Mouse (Mus musculus): Measurements from ENCODE around the gene Fam189b. TPM values are rescaled to one million over a fixed set of nuclear protein-coding genes. Genes with fewer than 3 reads are reported as not detected.

Fam189b gene
- polyA plus RNA-seq, 1 experiment from 2014 or later = 35.4 TPM

- H3K9ac ChIP-seq (ENCODE audit: low read depth, low read length) = no peak overlapping the region
- H3K9me3 ChIP-seq (ENCODE audit: control insufficient read depth, low read length) = no peaks in the 10 kb centered on the region
- ATAC-seq = no peak
- H3K27ac ChIP-seq (ENCODE audit: low read depth, low read length) = no peak overlapping the region
- peaks cover 29% of the 10 kb centered on the region for H3K4me1 ChIP-seq (ENCODE audit: control insufficient read depth, insufficient read depth, low read depth, low read length)
- no peak overlapping the region for H3K4me2 ChIP-seq (ENCODE audit: low read length)
- peaks cover 22% of the 10 kb centered on the region for H3K36me3 ChIP-seq (ENCODE audit: control insufficient read depth, insufficient read depth, low read length)
- no peaks in the 10 kb centered on the region for H3K27me3 ChIP-seq (replicated peaks; ENCODE audit: control insufficient read depth, insufficient read depth, low read length)
- WGBS = 96% methylated on average over 26 of the region's 27 CpGs
- no peak overlapping the region for H3K4me3 ChIP-seq (ENCODE audit: low read length)
Measured at GRCm38 (mm10) chr3:89181749-89182500, 1.0 kb upstream of the Fam189b start.

GRCm38 (mm10) chr3:89182531-89183057, 349 bp upstream of the Fam189b start:
- no peak overlapping the region for H3K9ac ChIP-seq (ENCODE audit: low read depth, low read length)
- ATAC-seq = peak; percentile 44; the same call in 1 of the 2 replicates
- H3K36me3 ChIP-seq (ENCODE audit: control insufficient read depth, insufficient read depth, low read length) = peaks cover 22% of the 10 kb centered on the region

GRCm38 (mm10) chr3:89183959-89184315, 994 bp downstream of the Fam189b start:
- Histone ChIP-seq H3K27ac (ENCODE audit: low read depth, low read length) (peak overlapping the region; percentile 87; the same call in 1 of the 2 replicates), H3K27me3 (replicated peaks; ENCODE audit: control insufficient read depth, insufficient read depth, low read length) (no peaks in the 10 kb centered on the region), H3K9me3 (ENCODE audit: control insufficient read depth, low read length) (no peaks in the 10 kb centered on the region), H3K4me2 (ENCODE audit: low read length) (peak overlapping the region; percentile 91), H3K4me1 (ENCODE audit: control insufficient read depth, insufficient read depth, low read depth, low read length) (peaks cover 18% of the 10 kb centered on the region), H3K4me3 (ENCODE audit: low read length) (peak overlapping the region; percentile 67), H3K36me3 (ENCODE audit: control insufficient read depth, insufficient read depth, low read length) (peaks cover 24% of the 10 kb centered on the region), H3K9ac (ENCODE audit: low read depth, low read length) (peak overlapping the region; percentile 86)
- no peak for ATAC-seq
- WGBS = 58% methylated on average over 6 of the region's 6 CpGs

More at GRCm38 (mm10) chr3:89182531-89183057, 349 bp upstream of the Fam189b start:
- Histone ChIP-seq H3K27ac (ENCODE audit: low read depth, low read length) (peak overlapping the region; percentile 87; the same call in 1 of the 2 replicates), H3K27me3 (replicated peaks; ENCODE audit: control insufficient read depth, insufficient read depth, low read length) (no peaks in the 10 kb centered on the region), H3K4me3 (ENCODE audit: low read length) (peak overlapping the region; percentile 67), H3K4me2 (ENCODE audit: low read length) (peak overlapping the region; percentile 91), H3K4me1 (ENCODE audit: control insufficient read depth, insufficient read depth, low read depth, low read length) (peaks cover 29% of the 10 kb centered on the region), H3K9me3 (ENCODE audit: control insufficient read depth, low read length) (no peaks in the 10 kb centered on the region)
- 52% methylated on average over 7 of the region's 7 CpGs for WGBS

- H3K9ac ChIP-seq (ENCODE audit: low read depth, low read length) = no peak overlapping the region; the same call in 1 of the 2 replicates
- 0 out of 2 replicates have a peak, but pooled peaks cover 2% of the 10 kb centered on the region for H3K36me3 ChIP-seq (ENCODE audit: control insufficient read depth, insufficient read depth, low read length)
- no peaks in the 10 kb centered on the region for H3K9me3 ChIP-seq (ENCODE audit: control insufficient read depth, low read length)
- peaks cover 15% of the 10 kb centered on the region for H3K4me1 ChIP-seq (ENCODE audit: control insufficient read depth, insufficient read depth, low read depth, low read length)
- no peak for ATAC-seq
- no peaks in the 10 kb centered on the region for H3K27me3 ChIP-seq (replicated peaks; ENCODE audit: control insufficient read depth, insufficient read depth, low read length)
- no peak overlapping the region for H3K4me2 ChIP-seq (ENCODE audit: low read length)
- no peak overlapping the region for H3K4me3 ChIP-seq (ENCODE audit: low read length)
- WGBS = 37% methylated on average over 22 of the region's 23 CpGs
- no peak overlapping the region for H3K27ac ChIP-seq (ENCODE audit: low read depth, low read length)
Measured at GRCm38 (mm10) chr3:89187197-89187596, 4.3 kb downstream of the Fam189b start.

GRCm38 (mm10) chr3:89187690-89188477, 4.9 kb downstream of the Fam189b start:
- H3K9ac ChIP-seq (ENCODE audit: low read depth, low read length) = no peak overlapping the region
- WGBS = 62% methylated on average over 18 of the region's 18 CpGs
- ATAC-seq = no peak
- H3K4me1 ChIP-seq (ENCODE audit: control insufficient read depth, insufficient read depth, low read depth, low read length) = peaks cover 15% of the 10 kb centered on the region
- no peak overlapping the region for H3K4me2 ChIP-seq (ENCODE audit: low read length)
- no peak overlapping the region for H3K4me3 ChIP-seq (ENCODE audit: low read length)
- H3K27ac ChIP-seq (ENCODE audit: low read depth, low read length) = no peak overlapping the region
- H3K36me3 ChIP-seq (ENCODE audit: control insufficient read depth, insufficient read depth, low read length) = 0 out of 2 replicates have a peak, but pooled peaks cover 2% of the 10 kb centered on the region
- H3K9me3 ChIP-seq (ENCODE audit: control insufficient read depth, low read length) = no peaks in the 10 kb centered on the region
- H3K27me3 ChIP-seq (replicated peaks; ENCODE audit: control insufficient read depth, insufficient read depth, low read length) = no peaks in the 10 kb centered on the region

- Histone ChIP-seq H3K27me3 (replicated peaks; ENCODE audit: control insufficient read depth, insufficient read depth, low read length) (no peaks in the 10 kb centered on the region), H3K4me1 (ENCODE audit: control insufficient read depth, insufficient read depth, low read depth, low read length) (peaks cover 14% of the 10 kb centered on the region), H3K36me3 (ENCODE audit: control insufficient read depth, insufficient read depth, low read length) (0 out of 2 replicates have a peak, but pooled peaks cover 2% of the 10 kb centered on the region), H3K4me3 (ENCODE audit: low read length) (no peak overlapping the region), H3K27ac (ENCODE audit: low read depth, low read length) (no peak overlapping the region), H3K4me2 (ENCODE audit: low read length) (no peak overlapping the region), H3K9me3 (ENCODE audit: control insufficient read depth, low read length) (no peaks in the 10 kb centered on the region), H3K9ac (ENCODE audit: low read depth, low read length) (no peak overlapping the region)
- no peak for ATAC-seq
- WGBS = 66% methylated on average over 12 of the region's 12 CpGs
Measured at GRCm38 (mm10) chr3:89188478-89188875, 5.5 kb downstream of the Fam189b start.

- no peak overlapping the region for H3K4me2 ChIP-seq (ENCODE audit: low read length)
- no peaks in the 10 kb centered on the region for H3K27me3 ChIP-seq (replicated peaks; ENCODE audit: control insufficient read depth, insufficient read depth, low read length)
- H3K4me1 ChIP-seq (ENCODE audit: control insufficient read depth, insufficient read depth, low read depth, low read length) = no peaks in the 10 kb centered on the region; the same call in 1 of the 2 replicates
- 0 out of 2 replicates have a peak, but pooled peaks cover 2% of the 10 kb centered on the region for H3K36me3 ChIP-seq (ENCODE audit: control insufficient read depth, insufficient read depth, low read length)
- H3K27ac ChIP-seq (ENCODE audit: low read depth, low read length) = no peak overlapping the region
- no peaks in the 10 kb centered on the region for H3K9me3 ChIP-seq (ENCODE audit: control insufficient read depth, low read length)
- no peak overlapping the region for H3K4me3 ChIP-seq (ENCODE audit: low read length)
- H3K9ac ChIP-seq (ENCODE audit: low read depth, low read length) = no peak overlapping the region
- no peak for ATAC-seq
- whole genome bisulfite sequencing = 83% methylated on average over 8 of the region's 8 CpGs
Measured at GRCm38 (mm10) chr3:89190436-89190835, 7.5 kb downstream of the Fam189b start.

- ATAC-seq = no peak
- Histone ChIP-seq H3K27ac (ENCODE audit: low read depth, low read length) (no peak overlapping the region), H3K9ac (ENCODE audit: low read depth, low read length) (no peak overlapping the region), H3K9me3 (ENCODE audit: control insufficient read depth, low read length) (no peaks in the 10 kb centered on the region), H3K4me1 (ENCODE audit: control insufficient read depth, insufficient read depth, low read depth, low read length) (peaks cover 7% of the 10 kb centered on the region), H3K4me3 (ENCODE audit: low read length) (no peak overlapping the region), H3K27me3 (replicated peaks; ENCODE audit: control insufficient read depth, insufficient read depth, low read length) (no peaks in the 10 kb centered on the region), H3K4me2 (ENCODE audit: low read length) (no peak overlapping the region), H3K36me3 (ENCODE audit: control insufficient read depth, insufficient read depth, low read length) (0 out of 2 replicates have a peak, but pooled peaks cover 2% of the 10 kb centered on the region)
- WGBS = 65% methylated on average over 1 of the region's 1 CpGs
Measured at GRCm38 (mm10) chr3:89193351-89193750, 10.4 kb downstream of the Fam189b start.

- Histone ChIP-seq H3K9me3 (ENCODE audit: control insufficient read depth, low read length) (no peaks in the 10 kb centered on the region), H3K9ac (ENCODE audit: low read depth, low read length) (no peak overlapping the region), H3K27me3 (replicated peaks; ENCODE audit: control insufficient read depth, insufficient read depth, low read length) (no peaks in the 10 kb centered on the region), H3K4me3 (ENCODE audit: low read length) (no peak overlapping the region), H3K27ac (ENCODE audit: low read depth, low read length) (no peak overlapping the region), H3K4me2 (ENCODE audit: low read length) (no peak overlapping the region), H3K36me3 (ENCODE audit: control insufficient read depth, insufficient read depth, low read length) (0 out of 2 replicates have a peak, but pooled peaks cover under 1% of the 10 kb centered on the region), H3K4me1 (ENCODE audit: control insufficient read depth, insufficient read depth, low read depth, low read length) (peaks cover 7% of the 10 kb centered on the region)
- 87% methylated on average over 2 of the region's 2 CpGs for WGBS
- ATAC-seq = no peak
Measured at GRCm38 (mm10) chr3:89193853-89194252, 10.9 kb downstream of the Fam189b start.
